Mouse (Mus musculus) large intestine, adult 2 months (tissue): ENCODE data around the gene Gm49337. TPM values are rescaled to one million over a fixed set of nuclear protein-coding genes. Genes with fewer than 3 reads are reported as not detected.
A peak's percentile ranks its signal among the peaks of the same experiment; 100 is the strongest.

ENCODE experiments used
- DNase-seq: peaks from one replicate; pipeline ENCODE4 v3.0.0-alpha.2; 2012; ENCODE audit warnings: low read depth, low spot score
- WGBS: fragments of 180-500 bp; shearing (Covaris S2); methylation state at CpG from one replicate; pipeline ENCODE4 v1.1.7; 2018; 5-methylcytosine and 5-hydroxymethylcytosine counted together
- polyA plus RNA-seq: library from polyadenylated mRNA; depleted of rRNA; stranded (reverse); fragments of >200 nt; gene quantifications from 2 replicates; pipeline ENCODE4 v1.2.3, GENCODE M21; 2012; rRNA removed

Gm49337 gene
- polyA plus RNA-seq, 1 experiment, result not detected

- no peak for DNase-seq
- WGBS, result 71% methylated on average over 2 of the region's 2 CpGs
Observed at GRCm38 (mm10) chr4:116282211-116282610, 109.0 kb downstream of the Gm49337 start.

- no peak for DNase-seq
- 91% methylated on average over 6 of the region's 6 CpGs for WGBS
Observed at GRCm38 (mm10) chr4:116291561-116291960, 118.4 kb downstream of the Gm49337 start.

GRCm38 (mm10) chr4:116293296-116293695 is 120.1 kb downstream of the Gm49337 start:
- 83% methylated on average over 12 of the region's 12 CpGs for WGBS
- DNase-seq, result no peak

- 43% methylated on average over 4 of the region's 4 CpGs for WGBS
- no peak for DNase-seq
Observed at GRCm38 (mm10) chr4:116300878-116301355, 127.7 kb downstream of the Gm49337 start.

- DNase-seq, result no peak
- 30% methylated on average over 1 of the region's 1 CpGs for WGBS
Observed at GRCm38 (mm10) chr4:116304551-116304950, 131.4 kb downstream of the Gm49337 start.

GRCm38 (mm10) chr4:116317575-116317974 is 144.4 kb downstream of the Gm49337 start:
- WGBS, result 88% methylated on average over 4 of the region's 4 CpGs

GRCm38 (mm10) chr4:116322127-116322526 is 148.9 kb downstream of the Gm49337 start:
- no peak for DNase-seq
- 82% methylated on average over 6 of the region's 6 CpGs for WGBS

More at GRCm38 (mm10) chr4:116317575-116317974, 144.4 kb downstream of the Gm49337 start:
- no peak for DNase-seq

- no peak for DNase-seq
Observed at GRCm38 (mm10) chr4:116329256-116329655, 156.1 kb downstream of the Gm49337 start.

GRCm38 (mm10) chr4:116336294-116336693 is 163.1 kb downstream of the Gm49337 start:
- 64% methylated on average over 1 of the region's 1 CpGs for WGBS
- DNase-seq, result no peak

More at GRCm38 (mm10) chr4:116329256-116329655, 156.1 kb downstream of the Gm49337 start:
- WGBS, result 97% methylated on average over 3 of the region's 3 CpGs

- peak; percentile 31 for DNase-seq
Observed at GRCm38 (mm10) chr4:116342119-116342518, 168.9 kb downstream of the Gm49337 start.

Other genes with a start within 250 kb of the Gm49337 start
- gene Dmbx1, start 233.5 kb upstream of the Gm49337 start, polyA plus RNA-seq, result not detected in 2 replicates
- 58.1 and 79.3 TPM in 2 replicates for gene Faah, start 155.5 kb upstream of the Gm49337 start, polyA plus RNA-seq
- gene Nsun4, start 119.5 kb upstream of the Gm49337 start, polyA plus RNA-seq, result 9.2 and 10.9 TPM in 2 replicates
- gene Uqcrh, start 98.3 kb upstream of the Gm49337 start, polyA plus RNA-seq, result 240 and 273 TPM in 2 replicates
- gene Lrrc41, start 98.1 kb upstream of the Gm49337 start, polyA plus RNA-seq, result 41.8 and 58.8 TPM in 2 replicates
- gene Rad54l, start 49.7 kb upstream of the Gm49337 start, polyA plus RNA-seq, result 6.2 and 7.0 TPM in 2 replicates
- gene Pomgnt1, start 49.5 kb upstream of the Gm49337 start, polyA plus RNA-seq, result 23.0 and 26.3 TPM in 2 replicates
- 0.55 and 0.63 TPM in 2 replicates for gene Lurap1, start 22.0 kb upstream of the Gm49337 start, polyA plus RNA-seq
- gene Tspan1, start 5.8 kb upstream of the Gm49337 start, polyA plus RNA-seq, result 109 and 298 TPM in 2 replicates
- not detected in 2 replicates for gene 1700042G07Rik, start within 50 bp of the Gm49337 start, polyA plus RNA-seq
- 2.7 and 7.4 TPM in 2 replicates for gene Pik3r3, start 48.2 kb downstream of the Gm49337 start, polyA plus RNA-seq